Mouse (Mus musculus) T-helper 1 cell (primary cell): ENCODE measurements around the gene Cldnd2.

Experiments used
- in situ Hi-C: fragments of 300-600 bp; cut with MboI, MseI; formaldehyde crosslinking; loops from one replicate; pipeline ENCODE4 v1.15.1; 2025; ENCODE audit warnings: high pct_unique_total_duplicates

Cldnd2 gene

DNA sequence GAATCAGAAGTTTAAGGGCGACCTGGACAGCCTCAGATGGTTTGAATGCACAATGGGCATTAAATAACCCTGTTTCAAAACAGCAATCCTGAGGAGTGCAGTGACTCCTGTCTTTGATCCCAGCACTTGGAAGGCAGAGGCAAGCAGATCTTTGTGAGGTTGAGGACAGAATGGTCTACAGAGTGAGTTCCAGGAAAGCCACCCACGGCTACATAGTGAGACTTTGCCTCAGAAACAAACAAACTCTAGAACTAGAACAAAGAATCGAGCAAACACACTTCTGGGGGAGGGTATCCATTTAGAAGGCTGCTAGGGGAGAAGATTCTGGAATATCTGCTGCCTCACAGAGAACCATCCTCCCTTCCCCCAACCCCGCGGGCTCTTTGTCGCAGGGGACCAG is at the start of gene Cldnd2:
TSS of gene Cldnd2 (plus strand) at position 301 of the 400 bp plus-strand sequence.
- in situ Hi-C loops, result no loop called here

DNA sequence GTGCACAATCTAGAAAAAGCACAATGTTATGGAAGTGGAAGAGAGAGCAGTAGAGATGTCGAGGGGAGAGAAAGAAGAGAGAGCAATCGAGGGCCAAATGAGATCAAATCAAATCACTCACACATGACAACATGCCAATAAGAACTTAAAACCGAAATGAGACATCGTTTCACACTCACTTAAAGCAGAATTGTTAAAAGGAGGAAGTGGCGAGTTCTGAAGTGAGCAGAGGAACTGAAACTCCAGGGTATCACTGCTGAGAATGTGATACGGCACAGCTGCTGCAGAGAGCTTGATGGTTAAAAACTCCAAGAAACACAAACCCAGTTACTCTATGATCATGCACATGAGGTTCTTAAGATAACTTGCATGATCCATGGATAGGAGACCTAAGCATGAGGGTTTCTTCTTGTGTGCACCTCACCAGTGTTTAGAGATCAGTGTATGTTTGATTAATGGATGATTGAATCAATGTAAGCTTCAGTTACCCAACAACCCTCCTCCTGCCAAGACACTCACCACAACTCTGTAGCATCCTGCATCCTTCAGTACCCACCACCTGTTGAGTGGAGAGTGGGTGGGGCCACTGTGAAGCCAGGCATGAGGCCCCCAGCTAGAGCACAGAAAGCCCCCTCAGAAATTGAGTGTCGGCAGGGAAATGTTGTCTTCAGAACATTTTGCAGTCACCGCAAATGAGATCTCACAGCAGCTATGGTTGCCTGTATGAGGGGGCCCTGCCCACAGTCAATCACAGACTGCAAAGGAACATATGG is 48.0 kb upstream of the Cldnd2 start:
- in situ Hi-C loops, result no loop called here

DNA sequence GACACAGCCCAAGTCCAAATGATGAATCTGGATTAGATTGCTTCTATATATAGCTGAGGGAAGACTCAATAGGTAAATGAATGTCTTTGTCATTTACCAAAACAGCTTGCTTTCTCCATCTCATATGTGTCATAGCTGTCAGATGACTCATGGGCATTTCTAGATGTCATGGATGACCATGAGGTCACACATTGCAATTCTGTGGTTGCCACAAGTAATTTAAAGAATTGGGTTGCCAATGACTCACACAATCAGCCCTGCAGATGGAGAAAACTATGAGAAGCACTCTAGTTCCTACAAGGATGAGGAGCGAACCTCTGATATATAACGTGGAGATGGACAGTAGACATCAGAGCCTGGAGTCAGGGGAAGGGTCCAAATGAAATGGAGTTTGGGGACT is 41.1 kb upstream of the Cldnd2 start:
- in situ Hi-C loops, result no loop called here

DNA sequence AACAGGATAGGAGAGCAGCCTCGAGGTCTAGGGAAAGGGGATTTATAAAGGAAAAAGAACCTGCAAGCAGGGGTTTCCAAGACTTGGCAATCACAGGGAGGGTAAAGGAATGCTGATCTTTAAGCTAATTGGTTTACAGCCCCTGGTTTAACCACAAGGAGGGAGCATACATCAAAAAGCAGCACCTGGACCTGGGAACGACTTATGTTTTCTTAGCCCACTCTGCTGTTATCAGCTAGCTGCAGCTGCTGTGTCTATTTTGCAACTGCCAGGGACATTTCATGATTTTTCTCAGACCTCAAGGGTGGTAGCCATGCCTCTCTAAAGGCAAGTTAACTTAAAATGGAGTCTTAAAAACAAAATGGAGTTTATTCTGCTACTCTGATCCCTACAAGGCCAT is 37.9 kb upstream of the Cldnd2 start:
- in situ Hi-C loops, result no loop called here

DNA sequence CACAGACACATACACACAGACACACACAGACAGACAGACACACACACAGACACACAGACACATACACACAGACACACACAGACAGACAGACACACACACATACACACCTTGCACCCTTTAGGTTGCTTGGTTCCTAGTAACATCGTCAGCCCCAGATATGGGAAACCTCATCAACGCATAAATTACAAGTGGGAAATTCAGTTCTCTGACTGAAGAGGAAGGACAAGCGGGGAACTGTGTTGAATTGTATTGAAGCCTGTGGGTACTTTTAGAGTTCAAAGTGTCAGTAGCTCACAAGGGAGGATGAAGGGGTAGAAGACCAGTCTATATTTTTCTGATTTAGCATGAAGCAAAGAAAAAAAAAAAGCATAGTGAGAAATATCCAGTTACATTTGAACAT is 33.0 kb upstream of the Cldnd2 start:
- in situ Hi-C loops, result no loop called here

DNA sequence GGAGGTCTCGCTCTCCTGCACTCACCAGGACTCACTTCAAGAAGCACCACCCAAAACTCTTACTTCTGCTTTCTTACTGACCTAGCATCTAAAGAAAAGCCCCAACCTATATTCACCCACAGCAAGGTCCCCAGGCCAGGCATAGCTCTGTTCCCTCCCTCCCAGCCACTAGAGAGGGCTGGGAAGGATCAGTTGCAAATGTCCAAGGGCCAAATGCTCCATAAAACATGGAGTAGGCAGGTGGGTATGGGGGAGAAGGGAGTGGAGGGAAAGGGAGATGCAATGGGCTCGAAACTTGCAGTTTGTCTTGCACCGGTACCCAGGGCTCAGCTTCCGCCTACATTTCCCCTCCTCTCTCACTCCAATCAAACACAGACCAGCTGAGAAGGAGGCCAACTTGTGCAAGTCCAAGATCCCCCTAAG is 32.4 kb upstream of the Cldnd2 start, which contains the start of gene Siglecg:
TSS of gene Siglecg (plus strand) at position 74 of the 423 bp plus-strand sequence.
- in situ Hi-C loops, result no loop called here

DNA sequence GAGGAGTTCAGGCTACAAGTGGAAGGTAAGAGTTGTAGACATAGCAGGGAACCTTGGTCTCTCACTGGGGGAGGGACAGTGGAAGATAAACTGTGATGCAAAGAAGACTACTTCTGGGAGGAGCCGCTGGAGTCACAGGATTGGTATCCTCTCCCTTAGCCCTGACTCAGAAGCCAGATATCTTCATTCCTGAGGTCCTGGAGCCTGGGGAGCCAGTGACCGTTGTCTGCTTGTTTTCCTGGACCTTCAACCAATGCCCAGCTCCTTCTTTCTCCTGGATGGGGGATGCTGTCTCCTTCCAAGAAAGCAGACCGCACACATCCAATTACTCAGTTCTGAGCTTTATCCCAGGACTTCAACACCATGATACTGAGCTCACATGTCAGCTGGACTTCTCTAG is 31.5 kb upstream of the Cldnd2 start:
- in situ Hi-C loops, result no loop called here

DNA sequence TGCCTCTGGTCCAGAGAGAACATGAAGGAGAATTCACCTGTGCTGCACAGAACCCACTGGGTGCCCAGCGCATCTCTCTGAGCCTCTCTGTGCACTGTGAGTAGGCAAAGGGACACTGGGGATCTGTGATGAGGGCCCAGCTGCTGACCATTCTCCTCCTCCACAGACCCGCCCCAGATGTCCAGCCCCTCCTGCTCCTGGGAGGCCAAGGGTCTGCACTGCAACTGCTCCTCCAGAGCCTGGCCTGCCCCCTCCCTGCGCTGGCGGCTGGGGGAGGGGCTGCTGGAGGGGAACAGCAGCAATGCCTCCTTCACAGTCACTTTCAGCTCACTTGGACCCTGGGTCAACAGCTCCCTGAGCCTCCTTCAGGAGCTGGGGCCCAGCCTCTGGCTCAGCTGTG is 28.9 kb upstream of the Cldnd2 start:
- in situ Hi-C loops, result loop anchor here (5.0 kb wide), 1 partner anchor 1381 kb away; no protein-coding TSS in a partner anchor

DNA sequence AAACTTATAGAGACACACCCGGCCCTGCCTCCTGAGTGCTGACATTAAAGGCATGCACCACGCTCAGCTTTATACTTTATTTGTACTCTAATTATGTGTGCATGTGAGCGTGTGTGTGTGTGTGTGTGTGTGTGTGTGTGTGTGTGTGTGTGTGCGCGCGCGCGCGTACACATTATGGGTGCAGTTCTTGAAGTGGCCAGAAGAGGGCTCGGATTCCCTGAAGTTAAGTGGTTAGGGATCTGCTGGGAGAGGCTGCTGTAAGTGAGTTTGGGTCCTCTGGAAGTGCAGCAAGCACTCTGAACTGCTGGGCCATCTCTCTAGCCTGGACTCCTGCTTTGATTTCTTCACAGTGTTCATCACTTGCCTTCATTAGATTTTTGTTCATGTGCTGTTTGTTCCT is 23.3 kb upstream of the Cldnd2 start:
- in situ Hi-C loops, result no loop called here

DNA sequence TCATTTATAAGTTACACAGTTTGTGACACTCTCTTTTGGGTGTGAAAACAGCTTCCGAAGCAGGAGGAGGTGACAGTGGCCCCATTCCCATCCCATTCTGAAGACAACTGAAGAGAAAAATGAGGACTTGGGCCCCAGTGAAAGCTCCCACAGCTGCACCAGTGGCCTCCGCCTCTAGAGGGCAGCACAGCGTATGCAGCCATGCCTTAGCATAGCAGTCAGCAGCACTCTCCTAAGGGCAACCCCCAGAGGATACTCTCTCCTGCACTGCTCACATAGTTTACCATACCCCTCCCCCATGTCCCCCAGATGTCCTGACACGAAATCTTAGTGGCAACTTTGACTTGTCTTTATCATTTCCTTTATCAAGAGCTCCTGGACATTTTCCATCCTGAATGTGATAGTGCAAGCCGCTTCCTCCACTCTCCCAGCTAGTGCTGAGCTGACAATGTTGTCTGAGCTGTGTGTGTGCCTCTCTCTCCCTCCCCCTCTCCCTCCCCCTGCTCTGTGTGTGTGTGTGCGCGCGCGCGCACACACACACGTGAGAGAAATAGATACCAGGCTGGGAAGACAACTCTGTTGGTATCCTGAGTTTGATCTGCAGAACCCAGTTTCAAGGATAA is 17.5 kb upstream of the Cldnd2 start:
- in situ Hi-C loops, result no loop called here

DNA sequence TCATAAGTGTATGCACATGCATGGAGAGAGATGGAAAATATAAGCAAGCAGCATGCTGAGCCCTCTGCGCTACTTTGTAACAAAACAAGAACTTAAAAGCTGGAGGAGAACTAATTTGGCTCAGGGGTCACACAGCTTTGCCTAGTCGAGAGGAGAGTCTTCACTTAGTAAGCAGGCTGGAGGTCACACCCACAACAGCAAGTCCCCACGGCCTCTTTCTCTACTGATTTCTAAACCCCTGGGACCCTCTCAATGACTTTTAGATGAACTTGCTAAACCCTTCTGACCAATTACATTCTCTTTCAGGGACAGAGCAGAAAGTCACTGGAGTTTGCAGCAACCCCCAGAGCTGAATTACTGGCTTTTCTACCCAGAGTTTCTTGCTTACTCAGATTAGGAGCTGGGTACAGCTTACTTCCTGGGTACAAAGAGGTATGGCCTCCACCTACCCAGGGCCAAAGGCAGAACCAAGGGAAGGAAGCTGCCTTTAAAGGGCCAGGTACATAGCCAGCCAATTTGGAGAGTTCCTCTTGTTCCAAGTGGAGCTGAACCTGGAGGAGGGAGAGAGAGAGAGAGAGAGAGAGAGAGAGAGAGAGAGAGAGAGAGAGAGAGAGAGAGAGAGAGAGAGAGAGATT is 16.5 kb upstream of the Cldnd2 start:
- in situ Hi-C loops, result no loop called here

DNA sequence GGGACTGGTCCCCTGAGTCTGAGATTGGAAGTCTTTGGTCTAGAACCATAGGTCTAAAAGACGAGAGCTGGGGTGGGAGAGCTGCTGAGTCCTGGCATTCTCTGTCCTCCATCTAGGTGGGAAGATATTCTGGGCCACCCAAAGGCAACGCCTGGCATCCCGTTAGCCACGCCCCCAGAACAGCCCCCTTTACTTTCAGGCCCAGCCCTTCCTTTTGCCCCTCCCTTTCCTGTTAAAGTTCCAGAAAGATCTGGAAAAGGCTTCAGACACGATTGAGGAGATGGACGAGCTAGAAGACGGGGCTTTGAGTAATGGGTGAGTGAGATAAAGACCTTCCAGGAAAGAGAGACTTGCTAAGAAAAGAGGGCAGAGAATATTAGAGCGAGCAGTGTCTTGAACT is 13.2 kb upstream of the Cldnd2 start, which contains the start of gene Lim2:
TSS of gene Lim2 (plus strand) at position 265 of the 400 bp plus-strand sequence.
- in situ Hi-C loops, result no loop called here

DNA sequence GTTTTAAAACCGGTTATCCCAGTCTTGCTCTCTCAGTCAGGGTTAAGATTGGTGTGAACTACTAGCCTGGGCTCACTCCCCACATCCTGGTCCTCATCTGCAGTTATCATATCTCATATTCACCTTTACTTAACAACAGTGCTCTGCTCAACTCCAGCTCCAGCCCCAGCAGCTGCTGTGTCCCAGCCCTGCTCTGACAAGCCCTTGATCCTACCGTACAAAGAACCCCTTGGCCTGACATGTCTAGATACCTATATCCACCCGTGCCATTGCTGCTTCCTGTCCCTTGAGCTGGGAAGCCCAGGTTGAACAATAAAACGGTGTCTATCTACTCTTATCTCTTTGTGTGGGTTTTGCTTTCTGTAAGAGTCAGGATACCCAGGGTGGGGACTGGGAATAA is 11.1 kb upstream of the Cldnd2 start:
- in situ Hi-C loops, result no loop called here

DNA sequence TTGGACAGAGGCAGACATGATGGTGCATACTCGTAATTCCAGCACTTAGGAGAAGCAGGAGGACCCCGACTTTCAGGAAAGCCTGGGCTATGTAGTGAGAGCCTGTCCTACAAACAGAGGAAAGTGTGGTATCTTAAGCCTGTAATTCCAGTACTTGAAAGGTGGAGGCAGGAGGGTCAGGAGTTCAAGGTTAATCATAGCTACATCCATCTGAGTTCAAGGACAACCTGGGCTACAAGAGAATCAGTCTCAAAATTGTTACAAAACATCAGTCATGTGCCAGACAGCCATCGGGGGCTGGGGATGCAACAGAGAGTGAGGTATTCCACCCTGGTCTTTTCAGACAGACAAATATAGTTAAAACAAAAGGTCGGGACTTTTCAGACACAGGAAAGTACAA is 7.7 kb upstream of the Cldnd2 start:
- in situ Hi-C loops, result loop anchor here (10.0 kb wide), 1 partner anchor 928 kb away; the partner anchor contains the start of gene Zfp141

DNA sequence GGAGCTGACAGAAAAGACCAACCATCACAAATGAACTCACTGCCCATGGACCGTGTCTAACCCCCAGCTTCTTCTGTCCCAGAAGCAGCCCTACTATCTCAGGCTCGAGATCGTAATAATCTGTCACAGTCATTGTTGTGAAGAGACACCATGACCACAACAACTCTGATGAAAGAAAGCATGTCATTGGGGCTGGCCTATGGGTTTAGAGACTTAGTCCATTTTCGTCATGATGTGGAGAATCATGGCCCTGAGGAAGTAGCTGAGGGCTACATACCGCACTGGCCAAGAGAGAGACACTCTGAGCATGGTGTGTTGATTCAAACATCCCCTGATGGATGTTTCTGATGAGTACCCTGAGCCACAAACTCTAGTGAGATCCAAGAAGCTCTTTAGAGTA is 5.9 kb upstream of the Cldnd2 start:
- in situ Hi-C loops, result loop anchor here (10.0 kb wide), 1 partner anchor 930 kb away; the partner anchor contains the start of gene Zfp141

DNA sequence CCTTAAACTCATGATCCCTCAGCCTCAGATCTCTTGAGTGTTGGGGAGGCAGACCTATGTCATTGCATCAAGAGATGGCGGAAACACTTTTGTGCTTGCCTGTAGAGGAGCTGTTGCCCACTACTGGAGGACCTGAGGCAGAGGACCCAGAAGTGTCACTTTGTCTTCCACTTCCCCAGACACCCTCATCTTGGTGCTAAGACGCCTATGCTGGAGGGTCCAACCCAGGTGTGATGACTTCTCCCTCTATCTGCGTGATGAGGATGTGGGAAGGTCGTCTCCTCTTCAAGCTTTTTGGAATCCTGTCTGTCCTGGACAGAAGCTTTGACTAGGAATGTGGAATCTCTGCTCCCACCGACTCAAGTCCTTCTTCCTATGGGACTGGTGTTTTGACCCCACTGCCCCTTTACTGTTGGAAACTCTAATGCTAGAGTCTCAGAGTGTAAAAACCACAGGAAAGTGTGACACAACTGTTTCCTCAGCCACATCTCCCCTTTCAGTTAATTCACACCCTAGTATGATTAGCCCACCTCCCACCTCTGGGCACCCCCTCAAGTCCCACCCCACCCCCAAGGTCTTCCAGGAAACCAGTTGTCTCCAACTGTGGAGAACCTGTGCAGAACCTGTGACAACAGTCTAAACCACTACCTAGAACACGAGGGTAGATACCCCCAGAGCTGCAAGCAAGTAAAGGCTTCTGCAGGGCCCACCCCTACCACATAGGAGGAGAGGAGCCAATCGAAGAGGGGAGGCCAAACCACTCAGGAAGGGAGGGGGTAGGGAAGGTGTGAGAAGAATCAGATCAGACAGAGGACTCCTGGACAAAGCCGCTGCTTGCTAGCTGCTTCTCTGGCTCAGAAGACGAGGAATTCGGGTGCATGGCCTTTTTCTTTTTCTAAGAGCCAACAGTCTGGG is 4.0 kb upstream of the Cldnd2 start, which contains the start of gene Nkg7:
TSS of gene Nkg7 (plus strand) at position 733 of the 915 bp plus-strand sequence.
- in situ Hi-C loops, result loop anchor here (10.0 kb wide), 1 partner anchor 932 kb away; the partner anchor contains the start of gene Zfp141

DNA sequence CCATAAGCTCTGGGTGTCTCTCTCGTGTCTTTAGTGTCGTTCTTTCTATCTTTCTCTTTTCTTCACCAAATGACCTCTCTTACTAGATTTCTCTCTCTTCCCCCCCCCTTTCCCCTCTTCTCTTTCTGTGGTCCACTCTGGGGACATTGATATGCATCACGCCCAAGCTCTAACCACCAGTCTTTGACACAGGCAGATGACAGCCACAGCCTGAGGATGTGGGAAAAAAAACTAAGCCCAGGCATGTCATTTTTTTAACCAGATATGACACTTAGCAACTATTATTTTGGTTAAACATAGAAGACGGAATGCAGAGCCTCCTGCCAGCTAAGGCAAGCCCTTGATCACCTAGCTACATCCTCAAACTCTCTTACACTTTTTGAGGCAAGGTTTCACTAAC is 2.0 kb upstream of the Cldnd2 start:
- in situ Hi-C loops, result loop anchor here (10.0 kb wide), 1 partner anchor 934 kb away; the partner anchor contains the start of gene Zfp141

DNA sequence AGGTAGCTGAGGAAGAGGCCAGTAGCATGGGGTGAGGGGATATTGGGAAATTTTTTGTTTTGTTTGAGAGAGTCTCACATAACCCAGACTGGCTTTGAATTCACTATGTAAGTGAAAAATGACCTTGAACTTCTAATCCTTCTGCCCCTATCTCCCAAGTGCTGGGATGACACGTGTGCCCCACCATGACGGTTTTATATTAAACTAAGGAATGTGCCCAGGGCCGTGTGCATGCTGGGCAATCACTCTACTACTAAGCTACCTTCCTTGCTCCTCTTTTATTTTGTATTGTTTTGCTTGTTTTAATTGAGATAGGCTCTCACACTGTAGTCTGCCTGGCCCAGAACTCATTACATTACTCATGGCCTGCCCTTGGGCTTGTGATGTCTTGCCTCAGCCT is 489 bp downstream of the Cldnd2 start:
- in situ Hi-C loops, result no loop called here

DNA sequence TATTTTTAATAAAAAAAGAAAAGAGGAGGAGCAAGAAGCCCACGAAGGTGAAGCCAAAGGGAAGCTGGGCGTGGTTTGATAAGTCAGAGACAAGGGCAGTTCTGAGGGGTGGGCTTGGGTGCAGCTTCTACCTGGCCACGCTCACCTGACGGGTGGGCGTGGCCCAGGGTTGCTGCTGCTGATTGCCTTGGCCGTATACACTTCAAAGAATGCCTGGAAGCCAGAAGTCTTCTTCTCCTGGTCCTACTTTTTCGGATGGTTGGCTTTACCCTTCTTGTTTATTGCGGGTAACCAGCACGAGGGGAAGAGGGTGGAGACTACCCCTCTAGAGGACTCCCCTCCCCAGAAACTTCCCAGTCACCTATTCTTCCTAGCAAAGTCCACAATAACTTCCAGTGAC is 2.1 kb downstream of the Cldnd2 start:
- in situ Hi-C loops, result no loop called here

DNA sequence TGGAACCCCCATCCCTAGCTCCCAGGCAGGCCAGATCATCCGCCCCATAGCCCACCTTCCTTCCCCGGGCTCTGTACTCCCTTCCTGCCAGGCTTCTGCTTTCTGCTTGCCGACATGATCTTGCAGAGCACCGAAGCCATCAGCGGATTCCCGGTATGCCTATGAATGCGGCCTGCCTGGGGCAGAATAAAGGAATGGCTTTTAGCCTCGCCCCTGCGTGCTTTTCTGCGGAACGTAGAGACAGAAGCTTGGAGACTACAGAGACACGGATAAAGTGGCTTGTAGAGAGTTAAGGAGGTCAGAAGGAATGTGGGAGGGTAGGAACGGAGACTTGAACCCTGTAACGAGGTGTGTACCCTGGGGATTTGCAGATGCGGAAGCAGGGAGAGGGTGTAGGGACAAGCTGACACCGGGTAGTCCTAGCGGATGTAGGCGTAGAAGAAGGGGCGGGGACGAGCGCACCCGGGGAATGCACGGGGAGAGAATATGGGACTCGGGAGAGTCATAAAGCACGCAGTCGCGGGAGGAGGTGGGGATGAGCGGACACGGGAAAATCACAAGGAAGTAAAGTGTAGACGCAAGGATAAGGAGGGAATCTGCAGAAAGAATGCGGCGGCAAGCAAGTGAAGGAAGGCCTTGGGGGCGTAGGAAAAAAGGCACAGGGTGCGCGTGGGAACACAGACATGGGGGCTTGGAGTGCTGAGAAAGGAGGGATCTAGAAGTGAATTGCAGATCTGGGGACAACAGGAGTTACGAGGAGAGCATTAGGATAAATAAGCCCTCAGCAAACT is 2.7 kb downstream of the Cldnd2 start:
- in situ Hi-C loops, result no loop called here
